Mouse (Mus musculus) CD4-positive, CD25-positive, alpha-beta regulatory T cell, adult 4 months (primary cell): Measurements from ENCODE around the gene Evi2. TPM values are rescaled to one million over a fixed set of nuclear protein-coding genes. Genes with fewer than 3 reads are reported as not detected.

ENCODE experiments used
- ATAC-seq: one replicate; pipeline ENCODE4 v1.8.0; 2017
- polyA plus RNA-seq, 2 experiments: library from polyadenylated mRNA; unstranded; fragments of 100-300 nt; shearing (Covaris generic); gene quantifications; one replicate each; pipeline ENCODE4 v1.2.1; 2017

Gene Evi2
- polyA plus RNA-seq: 1 to 10 TPM; 5.2 to 6.9 TPM

GRCm38 (mm10) chr11:79530333-79530761, at the start of gene Evi2, which contains the start of gene Evi2a:
Evi2 (minus strand) TSS chr11:79530589.
Evi2a (minus strand) TSS chr11:79530609.
- peak; percentile 85 for ATAC-seq

- peak; percentile 80 for ATAC-seq
Observed at GRCm38 (mm10) chr11:79577741-79578140, 47.4 kb upstream of the Evi2 start.

- ATAC-seq: no peak
Observed at GRCm38 (mm10) chr11:79575383-79576073, 45.1 kb upstream of the Evi2 start.

GRCm38 (mm10) chr11:79573836-79574235, 43.4 kb upstream of the Evi2 start:
- ATAC-seq: no peak

- no peak for ATAC-seq
Observed at GRCm38 (mm10) chr11:79570319-79570718, 39.9 kb upstream of the Evi2 start.

GRCm38 (mm10) chr11:79568197-79568911, 38.0 kb upstream of the Evi2 start:
- ATAC-seq: no peak

- ATAC-seq: no peak
Observed at GRCm38 (mm10) chr11:79566947-79567346, 36.6 kb upstream of the Evi2 start.

- no peak for ATAC-seq
Observed at GRCm38 (mm10) chr11:79563493-79563892, 33.1 kb upstream of the Evi2 start.

GRCm38 (mm10) chr11:79560536-79560935, 30.1 kb upstream of the Evi2 start:
- ATAC-seq: no peak

- no peak for ATAC-seq
Observed at GRCm38 (mm10) chr11:79552622-79553021, 22.2 kb upstream of the Evi2 start.

- ATAC-seq: no peak
Observed at GRCm38 (mm10) chr11:79536293-79536692, 5.9 kb upstream of the Evi2 start.

GRCm38 (mm10) chr11:79535554-79535953, 5.2 kb upstream of the Evi2 start:
- no peak for ATAC-seq

GRCm38 (mm10) chr11:79533950-79534690, 3.7 kb upstream of the Evi2 start:
- no peak for ATAC-seq

GRCm38 (mm10) chr11:79533311-79533710, 2.9 kb upstream of the Evi2 start:
- ATAC-seq: no peak

GRCm38 (mm10) chr11:79531485-79531884, 1.1 kb upstream of the Evi2 start:
- ATAC-seq: no peak

- no peak for ATAC-seq
Observed at GRCm38 (mm10) chr11:79530774-79531173, 385 bp upstream of the Evi2 start.

GRCm38 (mm10) chr11:79529736-79530135, 653 bp downstream of the Evi2 start:
- ATAC-seq: no peak

- ATAC-seq: peak; percentile 6
Observed at GRCm38 (mm10) chr11:79529226-79529625, 1.2 kb downstream of the Evi2 start.

- no peak for ATAC-seq
Observed at GRCm38 (mm10) chr11:79528601-79529000, 1.8 kb downstream of the Evi2 start.

- no peak for ATAC-seq
Observed at GRCm38 (mm10) chr11:79527739-79528384, 2.5 kb downstream of the Evi2 start.

GRCm38 (mm10) chr11:79527015-79527738, 3.2 kb downstream of the Evi2 start:
- ATAC-seq: no peak

- no peak for ATAC-seq
Observed at GRCm38 (mm10) chr11:79526549-79526948, 3.8 kb downstream of the Evi2 start.
